Mouse (Mus musculus) liver, embryonic 13.5 days (tissue): ENCODE measurements around the gene Gcm1. TPM values are rescaled to one million over a fixed set of nuclear protein-coding genes. Genes with fewer than 3 reads are reported as not detected.

Experiments
- polyA plus RNA-seq: library from polyadenylated mRNA; unstranded; fragments of >200 nt; fragmentation: Nextera tagmentation; extraction: Ambion mirVana; gene quantifications from 2 replicates; pipeline ENCODE4 v1.2.1, GENCODE M21; 2015

Gene Gcm1
- polyA plus RNA-seq, 1 experiment from 2014 or later, result not detected

Other genes starting within 250 kb of the Gcm1 start
- 21.2 and 25.7 TPM in 2 replicates for gene Elovl5, start 134.6 kb upstream of the Gcm1 start, polyA plus RNA-seq
- gene Fbxo9, start 57.1 kb downstream of the Gcm1 start, polyA plus RNA-seq, result 68.7 and 72.5 TPM in 2 replicates
- gene Ick, start 57.3 kb downstream of the Gcm1 start, polyA plus RNA-seq, result 4.7 and 6.7 TPM in 2 replicates
- 23.3 and 27.8 TPM in 2 replicates for gene Gsta4, start 130.8 kb downstream of the Gcm1 start, polyA plus RNA-seq
- 0.17 TPM in 1 of 2 replicates, not detected in the other for gene Gsta1, start 178.7 kb downstream of the Gcm1 start, polyA plus RNA-seq
- gene Gm3776, start 205.2 kb downstream of the Gcm1 start, polyA plus RNA-seq, result not detected in 2 replicates
- gene Gm10639, start 238.0 kb downstream of the Gcm1 start, polyA plus RNA-seq, result not detected in 2 replicates